Mouse (Mus musculus) kidney, embryonic 14.5 days (tissue): ENCODE measurements around the gene Neurog3. TPM values are rescaled to one million over a fixed set of nuclear protein-coding genes. Genes with fewer than 3 reads are reported as not detected.

Experiments used
- ATAC-seq: fragments of 200-750 bp; cut with Nextera tagmentation; 2 replicates; pipeline ENCODE4 v1.8.0; 2017; ENCODE audit warnings: moderate number of reproducible peaks, mild to moderate bottlenecking, moderate TSS enrichment, moderate library complexity; ENCODE audit not compliant: low FRiP score, low TSS enrichment
- H3K27ac ChIP-seq: fragments of 300-500 bp; sonication (generic); 2 replicates; pipeline ENCODE4 v1.5.1; 2014; ENCODE audit warnings: low read depth, mild to moderate bottlenecking, low read length, moderate library complexity, mixed read lengths
- H3K27me3 ChIP-seq: fragments of 300-500 bp; sonication (generic); 2 replicates; pipeline ENCODE4 v1.6.1; 2014; ENCODE audit warnings: mild to moderate bottlenecking, low read length; ENCODE audit not compliant: control insufficient read depth, insufficient read depth
- H3K36me3 ChIP-seq: fragments of 300-500 bp; sonication (generic); 2 replicates; pipeline ENCODE4 v1.6.1; 2014; ENCODE audit warnings: low read length, mixed read lengths; ENCODE audit not compliant: control insufficient read depth, insufficient read depth
- H3K4me1 ChIP-seq: fragments of 300-500 bp; sonication (generic); 2 replicates; pipeline ENCODE4 v1.6.1; 2014; ENCODE audit warnings: low read length, mixed read lengths; ENCODE audit not compliant: control insufficient read depth, insufficient read depth
- H3K4me2 ChIP-seq: fragments of 300-500 bp; sonication (generic); replicated peaks from 2 replicates; pipeline ENCODE4 v1.6.1; 2014; ENCODE audit warnings: low read depth, mild to moderate bottlenecking, low read length
- H3K4me3 ChIP-seq: fragments of 300-500 bp; sonication (generic); 2 replicates; pipeline ENCODE4 v1.5.1; 2014; ENCODE audit warnings: mild to moderate bottlenecking, low read length
- H3K9ac ChIP-seq: fragments of 300-500 bp; sonication (generic); 2 replicates; pipeline ENCODE4 v1.6.1; 2014; ENCODE audit warnings: low read depth, mild to moderate bottlenecking, low read length, moderate library complexity
- H3K9me3 ChIP-seq: fragments of 300-500 bp; sonication (generic); 2 replicates; pipeline ENCODE4 v1.6.1; 2016; ENCODE audit warnings: low read length; ENCODE audit not compliant: control insufficient read depth
- WGBS: fragments of 180-500 bp; shearing (Covaris S2); extraction: QIAGEN DNeasy Blood & Tissue Kit; methylation state at CpG from one replicate; pipeline ENCODE4 v1.1.7; 2014; 5-methylcytosine and 5-hydroxymethylcytosine counted together
- polyA plus RNA-seq: library from polyadenylated mRNA; unstranded; fragments of >200 nt; fragmentation: Nextera tagmentation; extraction: Ambion mirVana; gene quantifications from 2 replicates; pipeline ENCODE4 v1.2.1, GENCODE M21; 2014

Neurog3 gene
- polyA plus RNA-seq, 1 experiment from 2014 or later = not detected

- H3K27me3 ChIP-seq = no peaks in the 10 kb centered on the region
- no peaks in the 10 kb centered on the region for H3K9me3 ChIP-seq
- H3K4me3 ChIP-seq = no peak overlapping the region
- no peaks in the 10 kb centered on the region for H3K36me3 ChIP-seq
- no peak for ATAC-seq
- WGBS = 23% methylated on average over 10 of the region's 10 CpGs
- H3K27ac ChIP-seq = no peak overlapping the region
- H3K9ac ChIP-seq = no peak overlapping the region
- H3K4me2 ChIP-seq = no peak overlapping the region
- H3K4me1 ChIP-seq = peaks cover 9% of the 10 kb centered on the region; the same call in 1 of the 2 replicates
Observed at GRCm38 (mm10) chr10:62162410-62162809, 29.5 kb downstream of the Neurog3 start.

GRCm38 (mm10) chr10:62172841-62173553 is 40.1 kb downstream of the Neurog3 start:
- no peak overlapping the region for H3K27ac ChIP-seq
- ATAC-seq = peak; percentile 43; the same call in 1 of the 2 replicates
- WGBS = 8% methylated on average over 8 of the region's 9 CpGs

GRCm38 (mm10) chr10:62173941-62174448 is 41.1 kb downstream of the Neurog3 start:
- WGBS = 25% methylated on average over 9 of the region's 9 CpGs
- H3K9ac ChIP-seq = no peak overlapping the region
- H3K4me2 ChIP-seq = no peak overlapping the region
- no peak overlapping the region for H3K27ac ChIP-seq
- no peak overlapping the region for H3K4me3 ChIP-seq
- peaks cover 5% of the 10 kb centered on the region; the same call in 1 of the 2 replicates for H3K4me1 ChIP-seq
- H3K36me3 ChIP-seq = no peaks in the 10 kb centered on the region
- H3K27me3 ChIP-seq = no peaks in the 10 kb centered on the region
- ATAC-seq = no peak
- H3K9me3 ChIP-seq = no peaks in the 10 kb centered on the region

More at GRCm38 (mm10) chr10:62172841-62173553, 40.1 kb downstream of the Neurog3 start:
- H3K9ac ChIP-seq = no peak overlapping the region
- no peaks in the 10 kb centered on the region for H3K27me3 ChIP-seq
- H3K4me3 ChIP-seq = no peak overlapping the region
- H3K4me1 ChIP-seq = peaks cover 5% of the 10 kb centered on the region; the same call in 1 of the 2 replicates
- H3K9me3 ChIP-seq = no peaks in the 10 kb centered on the region
- H3K4me2 ChIP-seq = no peak overlapping the region
- no peaks in the 10 kb centered on the region for H3K36me3 ChIP-seq

- H3K4me1 ChIP-seq = peaks cover 5% of the 10 kb centered on the region; the same call in 1 of the 2 replicates
- ATAC-seq = 0 out of 2 replicates have a peak, but pooled peaks have one; percentile 49
- H3K27ac ChIP-seq = no peak overlapping the region
- WGBS = 57% methylated on average over 15 of the region's 15 CpGs
- no peaks in the 10 kb centered on the region for H3K36me3 ChIP-seq
- H3K27me3 ChIP-seq = no peaks in the 10 kb centered on the region
- no peak overlapping the region for H3K4me3 ChIP-seq
- no peak overlapping the region for H3K4me2 ChIP-seq
- H3K9me3 ChIP-seq = no peaks in the 10 kb centered on the region
- no peak overlapping the region for H3K9ac ChIP-seq
Observed at GRCm38 (mm10) chr10:62174533-62175313, 41.8 kb downstream of the Neurog3 start.

- H3K4me1 ChIP-seq = no peaks in the 10 kb centered on the region
- no peak for ATAC-seq
- WGBS = 97% methylated on average over 3 of the region's 3 CpGs
- no peak overlapping the region for H3K4me3 ChIP-seq
- H3K9ac ChIP-seq = no peak overlapping the region
- H3K27me3 ChIP-seq = peaks cover 4% of the 10 kb centered on the region; the same call in 1 of the 2 replicates
- no peak overlapping the region for H3K27ac ChIP-seq
- no peak overlapping the region for H3K4me2 ChIP-seq
- H3K9me3 ChIP-seq = no peaks in the 10 kb centered on the region
- no peaks in the 10 kb centered on the region for H3K36me3 ChIP-seq
Observed at GRCm38 (mm10) chr10:62179944-62180343, 47.1 kb downstream of the Neurog3 start.

- peaks cover 4% of the 10 kb centered on the region; the same call in 1 of the 2 replicates for H3K27me3 ChIP-seq
- 51% methylated on average over 3 of the region's 3 CpGs for WGBS
- no peaks in the 10 kb centered on the region for H3K9me3 ChIP-seq
- H3K4me1 ChIP-seq = no peaks in the 10 kb centered on the region
- H3K4me3 ChIP-seq = no peak overlapping the region
- H3K27ac ChIP-seq = no peak overlapping the region
- ATAC-seq = no peak
- no peak overlapping the region for H3K4me2 ChIP-seq
- no peak overlapping the region for H3K9ac ChIP-seq
- H3K36me3 ChIP-seq = no peaks in the 10 kb centered on the region
Observed at GRCm38 (mm10) chr10:62181701-62182100, 48.8 kb downstream of the Neurog3 start.

- no peaks in the 10 kb centered on the region for H3K9me3 ChIP-seq
- ATAC-seq = 0 out of 2 replicates have a peak, but pooled peaks have one; percentile 2
- peaks cover 4% of the 10 kb centered on the region; the same call in 1 of the 2 replicates for H3K27me3 ChIP-seq
- H3K4me3 ChIP-seq = no peak overlapping the region
- no peaks in the 10 kb centered on the region for H3K4me1 ChIP-seq
- no peaks in the 10 kb centered on the region for H3K36me3 ChIP-seq
- no peak overlapping the region for H3K27ac ChIP-seq
- WGBS = 73% methylated on average over 6 of the region's 6 CpGs
- no peak overlapping the region for H3K4me2 ChIP-seq
- no peak overlapping the region for H3K9ac ChIP-seq
Observed at GRCm38 (mm10) chr10:62182471-62183014, 49.7 kb downstream of the Neurog3 start.

- peaks cover 4% of the 10 kb centered on the region; the same call in 1 of the 2 replicates for H3K27me3 ChIP-seq
- no peaks in the 10 kb centered on the region for H3K36me3 ChIP-seq
- no peak overlapping the region for H3K27ac ChIP-seq
- 1% methylated on average over 10 of the region's 10 CpGs for WGBS
- no peak overlapping the region for H3K4me2 ChIP-seq
- H3K4me3 ChIP-seq = no peak overlapping the region
- ATAC-seq = peak; percentile 58
- H3K9me3 ChIP-seq = no peaks in the 10 kb centered on the region
- H3K4me1 ChIP-seq = no peaks in the 10 kb centered on the region
- no peak overlapping the region for H3K9ac ChIP-seq
Observed at GRCm38 (mm10) chr10:62183053-62183452, 50.2 kb downstream of the Neurog3 start.
